Mouse (Mus musculus) E14TG2a.4 (cell line): ENCODE data around the gene Fance.
A peak's percentile ranks its signal among the peaks of the same experiment; 100 is the strongest.

Experiments
- H3K27me3 ChIP-seq: 2 replicates; pipeline ENCODE4 v1.6.1; 2014; ENCODE audit warnings: low read length, control low read depth; ENCODE audit not compliant: insufficient read depth
- H3K36me3 ChIP-seq: 2 replicates; pipeline ENCODE4 v1.6.1; 2014; ENCODE audit warnings: low read length, control low read depth; ENCODE audit not compliant: insufficient read depth
- H3K4me1 ChIP-seq: replicated peaks from 2 replicates; pipeline ENCODE4 v1.6.1; 2014; ENCODE audit warnings: low read depth, low read length, control low read depth
- H3K4me3 ChIP-seq: replicated peaks from 2 replicates; pipeline ENCODE4 v1.5.1; 2014; ENCODE audit warnings: mild to moderate bottlenecking, low read length
- H3K9me3 ChIP-seq: 2 replicates; pipeline ENCODE4 v1.6.1; 2014; ENCODE audit warnings: low read length, control low read depth
- CTCF ChIP-seq: conservative IDR thresholded peaks from 2 replicates; pipeline ENCODE4 v1.5.1; 2014; ENCODE audit warnings: low read length
- NANOG ChIP-seq: IDR thresholded peaks from 2 replicates; pipeline ENCODE4 v1.6.1; 2014; ENCODE audit warnings: borderline replicate concordance, low read length, mixed read lengths
- POU5F1 ChIP-seq: IDR thresholded peaks from 2 replicates; pipeline ENCODE4 v1.6.1; 2014; ENCODE audit warnings: low read length, borderline replicate concordance

The Fance gene

DNA sequence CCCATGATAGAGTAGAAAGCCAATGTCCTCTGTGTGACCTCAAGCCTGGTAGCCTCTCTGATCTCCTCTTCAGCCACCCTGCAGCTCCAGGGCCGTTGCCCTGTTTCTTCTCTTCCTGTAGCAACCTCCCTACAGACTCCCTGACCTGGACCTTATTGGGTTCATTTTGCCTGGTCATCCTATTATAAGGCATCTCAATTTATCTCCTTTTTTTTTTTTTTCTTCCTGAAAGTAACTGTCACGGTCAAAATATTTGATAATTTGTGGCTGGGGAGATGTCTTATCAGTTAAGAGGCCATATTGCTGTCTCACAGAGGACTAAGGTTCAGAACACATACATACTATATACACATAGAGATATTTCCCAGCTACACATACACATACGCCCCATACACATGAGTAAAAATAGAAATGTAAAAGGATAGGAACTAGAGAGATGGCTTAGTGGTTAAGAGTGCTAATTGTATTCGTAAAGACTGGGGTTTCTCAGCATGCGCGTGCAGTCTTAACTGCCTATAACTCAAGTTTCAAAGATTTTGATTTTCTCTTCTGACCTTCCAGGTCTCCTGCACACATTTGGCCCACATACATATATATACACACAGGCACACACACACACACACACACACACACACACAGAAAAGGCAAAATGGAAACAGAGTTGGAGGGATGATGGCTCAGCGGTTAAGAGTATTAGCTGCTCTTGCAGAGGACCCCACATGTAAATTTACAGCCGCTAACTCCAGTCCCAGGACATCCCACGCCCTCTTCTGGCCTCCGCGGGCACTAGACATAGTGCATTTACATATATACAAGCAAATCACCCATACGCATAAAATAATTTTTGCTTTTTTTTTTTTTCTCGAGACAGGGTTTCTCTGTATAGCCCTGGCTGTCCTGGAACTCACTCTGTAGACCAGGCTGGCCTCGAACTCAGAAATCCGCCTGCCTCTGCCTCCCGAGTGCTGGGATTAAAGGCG, 797 bp upstream of the Fance start:
- Histone ChIP-seq H3K36me3 (peaks cover 25% of the 10 kb centered on the region), H3K27me3 (no peaks in the 10 kb centered on the region), H3K4me3 (peak overlapping the region; percentile 96), H3K9me3 (no peaks in the 10 kb centered on the region), H3K4me1 (peaks cover 50% of the 10 kb centered on the region)
- TF ChIP-seq CTCF (0 out of 2 replicates have a peak, but pooled peaks have one; percentile 8), POU5F1 (no peak)

GRCm38 (mm10) chr17:28313880-28314225, 534 bp downstream of the Fance start:
- TF ChIP-seq POU5F1 (no peak), NANOG (no peak)
- Histone ChIP-seq H3K27me3 (no peaks in the 10 kb centered on the region), H3K9me3 (no peaks in the 10 kb centered on the region), H3K36me3 (peaks cover 38% of the 10 kb centered on the region), H3K4me3 (peak overlapping the region; percentile 96), H3K4me1 (peaks cover 44% of the 10 kb centered on the region)

DNA sequence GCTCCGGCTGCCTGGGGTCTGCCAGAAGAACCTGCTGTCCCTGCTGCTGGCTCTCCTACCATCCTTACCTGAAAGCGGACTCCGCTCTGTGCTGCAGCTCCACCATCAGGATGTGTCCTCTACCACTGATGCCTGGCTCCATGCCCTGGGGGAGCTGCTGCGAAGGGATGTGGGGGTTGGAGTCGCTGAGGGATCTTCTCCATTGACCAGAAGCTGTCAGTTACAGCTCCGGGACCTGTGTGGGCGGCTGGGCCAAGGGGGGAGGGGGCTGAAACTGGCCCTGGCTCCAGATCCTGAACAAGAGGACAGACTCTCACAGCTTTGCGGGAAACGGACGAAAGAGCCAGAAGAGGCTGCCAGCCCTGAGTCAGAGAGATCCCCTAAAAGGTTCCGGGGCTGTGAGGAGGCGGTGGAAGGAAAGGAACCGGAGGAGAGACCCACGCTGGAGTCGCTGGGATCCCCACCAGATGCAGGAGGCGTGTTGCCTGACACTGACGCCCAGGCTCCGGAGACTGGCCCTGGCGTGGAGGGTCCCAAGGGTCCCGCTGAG, 2.4 kb downstream of the Fance start:
- peaks cover 55% of the 10 kb centered on the region for H3K36me3 ChIP-seq
- H3K9me3 ChIP-seq = no peaks in the 10 kb centered on the region
- no peak for TF ChIP-seq NANOG
- no peak for TF ChIP-seq CTCF
- TF ChIP-seq POU5F1 = no peak
- no peaks in the 10 kb centered on the region for H3K27me3 ChIP-seq
- H3K4me3 ChIP-seq = peak overlapping the region; percentile 35
- peaks cover 44% of the 10 kb centered on the region for H3K4me1 ChIP-seq

GRCm38 (mm10) chr17:28316476-28316875, 3.2 kb downstream of the Fance start:
- peak overlapping the region; percentile 20; the same call in 1 of the 2 replicates for H3K4me3 ChIP-seq
- peaks cover 44% of the 10 kb centered on the region for H3K4me1 ChIP-seq
- peaks cover 62% of the 10 kb centered on the region for H3K36me3 ChIP-seq
- H3K27me3 ChIP-seq = no peaks in the 10 kb centered on the region
- TF ChIP-seq NANOG (no peak), POU5F1 (no peak), CTCF (peak; percentile 54)
- no peaks in the 10 kb centered on the region for H3K9me3 ChIP-seq

GRCm38 (mm10) chr17:28317091-28317490, 3.8 kb downstream of the Fance start:
- no peaks in the 10 kb centered on the region for H3K9me3 ChIP-seq
- peaks cover 69% of the 10 kb centered on the region for H3K36me3 ChIP-seq
- peak overlapping the region; percentile 20; the same call in 1 of the 2 replicates for H3K4me3 ChIP-seq
- H3K27me3 ChIP-seq = no peaks in the 10 kb centered on the region
- H3K4me1 ChIP-seq = peaks cover 43% of the 10 kb centered on the region
- TF ChIP-seq CTCF (no peak), POU5F1 (no peak), NANOG (no peak)

GRCm38 (mm10) chr17:28317725-28318124, 4.4 kb downstream of the Fance start:
- H3K36me3 ChIP-seq = peaks cover 75% of the 10 kb centered on the region
- peaks cover 39% of the 10 kb centered on the region for H3K4me1 ChIP-seq
- no peak overlapping the region for H3K4me3 ChIP-seq
- no peaks in the 10 kb centered on the region for H3K9me3 ChIP-seq
- TF ChIP-seq POU5F1 = no peak
- no peak for TF ChIP-seq CTCF
- no peak for TF ChIP-seq NANOG
- H3K27me3 ChIP-seq = no peaks in the 10 kb centered on the region

GRCm38 (mm10) chr17:28321700-28322099, 8.4 kb downstream of the Fance start:
- no peak overlapping the region for H3K4me3 ChIP-seq
- peaks cover 96% of the 10 kb centered on the region for H3K36me3 ChIP-seq
- H3K4me1 ChIP-seq = peaks cover 33% of the 10 kb centered on the region
- H3K9me3 ChIP-seq = peaks cover 7% of the 10 kb centered on the region; the same call in 1 of the 2 replicates
- H3K27me3 ChIP-seq = no peaks in the 10 kb centered on the region
- TF ChIP-seq CTCF (no peak), NANOG (no peak), POU5F1 (no peak)

- H3K9me3 ChIP-seq = peaks cover 7% of the 10 kb centered on the region; the same call in 1 of the 2 replicates
- H3K27me3 ChIP-seq = no peaks in the 10 kb centered on the region
- peaks cover 39% of the 10 kb centered on the region for H3K4me1 ChIP-seq
- no peak for TF ChIP-seq POU5F1
- no peak for TF ChIP-seq NANOG
- TF ChIP-seq CTCF = no peak
- no peak overlapping the region for H3K4me3 ChIP-seq
- peaks cover 83% of the 10 kb centered on the region for H3K36me3 ChIP-seq
Measured at GRCm38 (mm10) chr17:28323786-28324185, 10.5 kb downstream of the Fance start.
